Mouse (Mus musculus): ENCODE measurements at regions not wholly inside any gene's neighbourhood (a gene's known extent, or its start where the extent isn't known, plus 50 kb on each side); places are given as distances from the start of the nearest gene placed in this dataset.

DNA sequence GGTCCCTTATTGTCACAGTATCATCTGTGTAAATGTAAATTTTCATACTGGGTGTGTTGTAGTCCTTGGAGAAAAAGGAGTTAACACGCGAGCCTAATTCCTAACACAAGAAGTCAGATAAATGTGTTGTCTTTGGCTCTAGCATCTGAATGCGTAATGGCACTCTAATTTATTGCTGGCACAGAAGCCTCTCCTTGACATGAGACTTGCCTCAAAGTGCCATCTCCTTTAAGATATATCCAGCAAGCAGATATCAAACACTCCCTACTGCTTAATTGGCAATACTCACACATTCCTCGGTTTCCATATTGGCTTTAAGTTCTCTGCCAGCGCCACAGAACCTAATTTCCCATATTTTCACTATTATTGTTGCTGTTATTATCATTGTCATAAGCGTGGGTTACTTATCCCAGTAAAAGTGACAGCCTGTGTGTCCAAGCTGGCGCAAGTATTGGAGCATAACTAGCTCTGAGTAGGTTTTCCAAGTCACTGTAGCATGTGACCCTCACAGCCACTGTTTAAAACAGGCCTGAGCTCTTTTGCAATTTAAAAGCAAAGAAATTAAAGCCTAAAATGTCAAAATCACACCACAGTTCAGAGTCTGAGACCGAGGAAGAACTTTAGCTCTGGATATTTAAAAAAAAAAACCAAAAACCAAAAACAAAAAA lies 156.9 kb upstream of the Gorab start:
- TF ChIP-seq CTCF (IDR thresholded peaks at IDR 0.05), result no peak
- no peak for TF ChIP-seq POLR2A (IDR thresholded peaks at IDR 0.05; ENCODE audit: insufficient read depth, low read depth, low read length)
- TF ChIP-seq EP300 (IDR thresholded peaks at IDR 0.05; ENCODE audit: insufficient read depth, low read depth, low read length), result no peak
